Mouse (Mus musculus): ENCODE results near the gene Ndufc2. TPM values are rescaled to one million over a fixed set of nuclear protein-coding genes. Genes with fewer than 3 reads are reported as not detected.

The Ndufc2 gene
- polyA plus RNA-seq, 1 experiment from 2014 or later: 339 TPM

GRCm38 (mm10) chr7:97394375-97394774 is 5.4 kb upstream of the Ndufc2 start:
- Histone ChIP-seq H3K4me3 (ENCODE audit: low read depth, low read length) (no peak overlapping the region), H3K36me3 (ENCODE audit: control insufficient read depth, insufficient read depth, low read length) (no peaks in the 10 kb centered on the region; the same call in 1 of the 2 replicates), H3K4me1 (replicated peaks; ENCODE audit: control insufficient read depth, insufficient read depth, low read length) (no peaks in the 10 kb centered on the region), H3K27ac (ENCODE audit: low read depth, low read length) (no peak overlapping the region), H3K9ac (ENCODE audit: low read length) (no peak overlapping the region), H3K27me3 (ENCODE audit: control insufficient read depth, insufficient read depth, low read length) (no peaks in the 10 kb centered on the region), H3K9me3 (ENCODE audit: control insufficient read depth, low read length) (no peaks in the 10 kb centered on the region), H3K4me2 (ENCODE audit: low read depth, low read length, severe bottlenecking) (no peak overlapping the region)
- DNase-seq (ENCODE audit: low spot score): no peak
- ATAC-seq (replicated peaks; ENCODE audit: low FRiP score): no peak
- WGBS: 81% methylated on average over 2 of the region's 2 CpGs

DNA sequence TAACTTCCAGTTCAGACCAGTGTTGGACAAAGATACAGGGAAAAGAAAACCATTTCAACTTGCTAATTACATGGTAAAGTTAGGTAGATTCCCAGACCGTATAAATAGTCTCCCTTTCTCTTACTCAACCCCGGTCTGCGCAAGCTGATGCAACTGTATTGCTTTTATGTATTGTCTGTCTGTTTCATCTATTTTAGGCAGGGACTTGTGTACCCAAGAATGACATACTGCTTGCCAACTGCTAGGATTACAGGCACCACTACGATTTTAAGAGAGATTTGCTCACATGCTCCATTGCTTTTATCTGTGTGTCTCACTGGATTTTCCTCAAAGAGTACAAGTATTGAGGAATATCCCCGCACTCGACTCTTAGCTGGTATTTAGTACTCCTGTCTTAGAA is 860 bp upstream of the Ndufc2 start:
- H3K9me3 ChIP-seq (ENCODE audit: control insufficient read depth, low read length): no peaks in the 10 kb centered on the region
- WGBS: 91% methylated on average over 6 of the region's 6 CpGs
- no peak for ATAC-seq (replicated peaks; ENCODE audit: low FRiP score)
- no peak overlapping the region for H3K27ac ChIP-seq (ENCODE audit: low read depth, low read length)
- H3K36me3 ChIP-seq (ENCODE audit: control insufficient read depth, insufficient read depth, low read length): no peaks in the 10 kb centered on the region
- no peak overlapping the region for H3K4me2 ChIP-seq (ENCODE audit: low read depth, low read length, severe bottlenecking)
- no peak for DNase-seq (ENCODE audit: low spot score)
- H3K4me3 ChIP-seq (ENCODE audit: low read depth, low read length): no peak overlapping the region
- H3K27me3 ChIP-seq (ENCODE audit: control insufficient read depth, insufficient read depth, low read length): no peaks in the 10 kb centered on the region
- no peak overlapping the region for H3K9ac ChIP-seq (ENCODE audit: low read length)
- no peaks in the 10 kb centered on the region; the same call in 1 of the 2 replicates for H3K4me1 ChIP-seq (replicated peaks; ENCODE audit: control insufficient read depth, insufficient read depth, low read length)

GRCm38 (mm10) chr7:97407145-97407544 is 7.3 kb downstream of the Ndufc2 start:
- no peak overlapping the region for H3K9ac ChIP-seq (ENCODE audit: low read length)
- peaks cover 2% of the 10 kb centered on the region; the same call in 1 of the 2 replicates for H3K36me3 ChIP-seq (ENCODE audit: control insufficient read depth, insufficient read depth, low read length)
- no peak overlapping the region for H3K4me2 ChIP-seq (ENCODE audit: low read depth, low read length, severe bottlenecking)
- no peak overlapping the region for H3K27ac ChIP-seq (ENCODE audit: low read depth, low read length)
- no peaks in the 10 kb centered on the region for H3K27me3 ChIP-seq (ENCODE audit: control insufficient read depth, insufficient read depth, low read length)
- no peaks in the 10 kb centered on the region for H3K4me1 ChIP-seq (replicated peaks; ENCODE audit: control insufficient read depth, insufficient read depth, low read length)
- H3K4me3 ChIP-seq (ENCODE audit: low read depth, low read length): no peak overlapping the region
- ATAC-seq (replicated peaks; ENCODE audit: low FRiP score): no peak
- H3K9me3 ChIP-seq (ENCODE audit: control insufficient read depth, low read length): no peaks in the 10 kb centered on the region
- DNase-seq (ENCODE audit: low spot score): no peak
- 95% methylated on average over 10 of the region's 10 CpGs for WGBS

DNA sequence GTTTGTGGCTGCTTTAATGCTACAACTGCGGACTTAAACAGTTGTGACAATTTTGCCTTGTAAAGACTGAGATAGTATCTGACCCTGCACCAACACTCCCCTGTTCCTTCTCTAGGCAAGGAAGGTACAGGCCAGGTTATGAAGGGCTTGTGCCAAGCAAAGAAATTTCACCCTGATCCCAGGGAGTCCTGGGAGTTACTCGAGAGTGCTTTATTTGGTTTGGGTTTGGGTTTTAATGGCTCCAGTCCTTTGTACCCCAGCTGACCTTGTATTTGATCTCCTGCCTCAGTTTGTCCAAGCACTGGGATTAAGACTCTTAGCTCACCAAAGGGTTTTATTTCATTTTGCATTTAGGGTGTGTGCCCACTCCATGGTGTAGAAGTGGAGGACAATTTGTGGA is 11.3 kb downstream of the Ndufc2 start:
- WGBS: 93% methylated on average over 2 of the region's 2 CpGs
- H3K4me3 ChIP-seq (ENCODE audit: low read depth, low read length): no peak overlapping the region
- no peak for ATAC-seq (replicated peaks; ENCODE audit: low FRiP score)

GRCm38 (mm10) chr7:97411575-97411974 is 11.8 kb downstream of the Ndufc2 start:
- H3K27ac ChIP-seq (ENCODE audit: low read depth, low read length): no peak overlapping the region
- DNase-seq (ENCODE audit: low spot score): no peak
- no peaks in the 10 kb centered on the region for H3K9me3 ChIP-seq (ENCODE audit: control insufficient read depth, low read length)
- H3K27me3 ChIP-seq (ENCODE audit: control insufficient read depth, insufficient read depth, low read length): no peaks in the 10 kb centered on the region
- no peaks in the 10 kb centered on the region for H3K4me1 ChIP-seq (replicated peaks; ENCODE audit: control insufficient read depth, insufficient read depth, low read length)
- WGBS: 72% methylated on average over 3 of the region's 3 CpGs
- H3K4me3 ChIP-seq (ENCODE audit: low read depth, low read length): no peak overlapping the region
- H3K4me2 ChIP-seq (ENCODE audit: low read depth, low read length, severe bottlenecking): no peak overlapping the region
- ATAC-seq (replicated peaks; ENCODE audit: low FRiP score): no peak
- H3K9ac ChIP-seq (ENCODE audit: low read length): no peak overlapping the region
- H3K36me3 ChIP-seq (ENCODE audit: control insufficient read depth, insufficient read depth, low read length): peaks cover 2% of the 10 kb centered on the region; the same call in 1 of the 2 replicates

More for the DNA sequence above, 11.3 kb downstream of the Ndufc2 start:
- Histone ChIP-seq H3K9ac (ENCODE audit: low read length) (no peak overlapping the region), H3K9me3 (ENCODE audit: control insufficient read depth, low read length) (no peaks in the 10 kb centered on the region), H3K4me2 (ENCODE audit: low read depth, low read length, severe bottlenecking) (no peak overlapping the region), H3K36me3 (ENCODE audit: control insufficient read depth, insufficient read depth, low read length) (peaks cover 2% of the 10 kb centered on the region; the same call in 1 of the 2 replicates), H3K27me3 (ENCODE audit: control insufficient read depth, insufficient read depth, low read length) (no peaks in the 10 kb centered on the region), H3K27ac (ENCODE audit: low read depth, low read length) (no peak overlapping the region), H3K4me1 (replicated peaks; ENCODE audit: control insufficient read depth, insufficient read depth, low read length) (no peaks in the 10 kb centered on the region)
- no peak for DNase-seq (ENCODE audit: low spot score)

GRCm38 (mm10) chr7:97413981-97414380 is 14.2 kb downstream of the Ndufc2 start:
- Histone ChIP-seq H3K4me3 (ENCODE audit: low read depth, low read length) (no peak overlapping the region), H3K4me2 (ENCODE audit: low read depth, low read length, severe bottlenecking) (no peak overlapping the region), H3K27ac (ENCODE audit: low read depth, low read length) (no peak overlapping the region), H3K9ac (ENCODE audit: low read length) (no peak overlapping the region), H3K9me3 (ENCODE audit: control insufficient read depth, low read length) (no peaks in the 10 kb centered on the region), H3K36me3 (ENCODE audit: control insufficient read depth, insufficient read depth, low read length) (peaks cover 2% of the 10 kb centered on the region; the same call in 1 of the 2 replicates), H3K4me1 (replicated peaks; ENCODE audit: control insufficient read depth, insufficient read depth, low read length) (no peaks in the 10 kb centered on the region), H3K27me3 (ENCODE audit: control insufficient read depth, insufficient read depth, low read length) (no peaks in the 10 kb centered on the region)
- no peak for ATAC-seq (replicated peaks; ENCODE audit: low FRiP score)
- WGBS: 100% methylated on average over 1 of the region's 1 CpGs
- DNase-seq (ENCODE audit: low spot score): no peak

DNA sequence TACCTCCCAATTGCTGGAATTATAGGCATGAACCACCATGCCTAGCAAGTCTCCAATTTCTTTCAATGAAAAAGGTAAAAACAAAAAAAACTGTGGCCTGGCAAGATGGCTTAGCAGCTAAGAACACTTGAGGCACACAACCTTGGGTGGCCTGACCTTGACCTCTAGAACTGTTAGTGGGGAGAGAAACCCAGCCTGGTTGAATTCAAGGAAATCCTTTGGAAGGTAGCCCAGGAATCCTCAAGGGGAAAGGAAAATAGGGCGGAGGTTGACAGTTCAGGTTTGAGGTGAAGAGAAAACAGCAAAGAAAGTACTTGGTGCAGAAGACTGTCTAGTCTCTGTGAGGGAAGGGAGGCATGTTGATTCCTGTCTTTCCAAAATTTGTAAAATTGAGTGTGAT is 14.6 kb downstream of the Ndufc2 start:
- Histone ChIP-seq H3K27ac (ENCODE audit: low read depth, low read length) (no peak overlapping the region), H3K4me3 (ENCODE audit: low read depth, low read length) (no peak overlapping the region), H3K4me2 (ENCODE audit: low read depth, low read length, severe bottlenecking) (no peak overlapping the region), H3K36me3 (ENCODE audit: control insufficient read depth, insufficient read depth, low read length) (peaks cover under 1% of the 10 kb centered on the region; the same call in 1 of the 2 replicates), H3K9me3 (ENCODE audit: control insufficient read depth, low read length) (no peaks in the 10 kb centered on the region), H3K4me1 (replicated peaks; ENCODE audit: control insufficient read depth, insufficient read depth, low read length) (no peaks in the 10 kb centered on the region), H3K9ac (ENCODE audit: low read length) (no peak overlapping the region), H3K27me3 (ENCODE audit: control insufficient read depth, insufficient read depth, low read length) (no peaks in the 10 kb centered on the region)
- DNase-seq (ENCODE audit: low spot score) (no peak), ATAC-seq (replicated peaks; ENCODE audit: low FRiP score) (no peak)
- WGBS: 97% methylated on average over 1 of the region's 1 CpGs

GRCm38 (mm10) chr7:97414915-97415687 is 15.3 kb downstream of the Ndufc2 start:
- no peaks in the 10 kb centered on the region for H3K27me3 ChIP-seq (ENCODE audit: control insufficient read depth, insufficient read depth, low read length)
- no peak overlapping the region for H3K9ac ChIP-seq (ENCODE audit: low read length)
- DNase-seq (ENCODE audit: low spot score): no peak
- H3K9me3 ChIP-seq (ENCODE audit: control insufficient read depth, low read length): no peaks in the 10 kb centered on the region
- no peak overlapping the region for H3K27ac ChIP-seq (ENCODE audit: low read depth, low read length)
- no peak overlapping the region for H3K4me3 ChIP-seq (ENCODE audit: low read depth, low read length)
- no peaks in the 10 kb centered on the region; the same call in 1 of the 2 replicates for H3K36me3 ChIP-seq (ENCODE audit: control insufficient read depth, insufficient read depth, low read length)
- no peak overlapping the region for H3K4me2 ChIP-seq (ENCODE audit: low read depth, low read length, severe bottlenecking)
- 68% methylated on average over 9 of the region's 9 CpGs for WGBS
- no peaks in the 10 kb centered on the region for H3K4me1 ChIP-seq (replicated peaks; ENCODE audit: control insufficient read depth, insufficient read depth, low read length)
- no peak for ATAC-seq (replicated peaks; ENCODE audit: low FRiP score)

DNA sequence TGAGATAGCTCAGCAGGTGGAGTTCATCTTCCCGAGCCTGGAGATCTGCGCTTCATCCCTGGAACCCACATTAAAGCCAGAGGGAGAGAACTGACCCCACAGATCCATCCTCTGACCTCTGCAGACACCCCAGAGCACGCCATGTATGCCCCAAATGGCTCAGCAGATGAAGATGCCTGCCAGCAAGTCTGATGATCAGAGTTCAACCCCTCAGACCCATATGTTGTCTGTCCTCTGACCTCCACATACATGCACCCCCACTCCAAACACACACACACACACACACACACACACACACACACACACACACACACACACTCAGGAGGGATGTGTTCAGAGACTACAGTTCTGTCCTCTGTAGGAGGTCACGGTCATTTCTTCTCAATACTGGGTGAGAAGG is 16.7 kb downstream of the Ndufc2 start:
- H3K4me2 ChIP-seq (ENCODE audit: low read depth, low read length, severe bottlenecking): no peak overlapping the region
- H3K27ac ChIP-seq (ENCODE audit: low read depth, low read length): no peak overlapping the region
- ATAC-seq (replicated peaks; ENCODE audit: low FRiP score) (no peak), DNase-seq (ENCODE audit: low spot score) (no peak)
- H3K4me1 ChIP-seq (replicated peaks; ENCODE audit: control insufficient read depth, insufficient read depth, low read length): no peaks in the 10 kb centered on the region
- 87% methylated on average over 4 of the region's 4 CpGs for WGBS
- H3K4me3 ChIP-seq (ENCODE audit: low read depth, low read length): no peak overlapping the region
- H3K9ac ChIP-seq (ENCODE audit: low read length): no peak overlapping the region
- no peaks in the 10 kb centered on the region; the same call in 1 of the 2 replicates for H3K36me3 ChIP-seq (ENCODE audit: control insufficient read depth, insufficient read depth, low read length)
- H3K27me3 ChIP-seq (ENCODE audit: control insufficient read depth, insufficient read depth, low read length): no peaks in the 10 kb centered on the region
- H3K9me3 ChIP-seq (ENCODE audit: control insufficient read depth, low read length): no peaks in the 10 kb centered on the region

Data from forebrain, embryonic 11.5 days (tissue).